Mouse (Mus musculus): ENCODE data around the gene Dnajc7.

DNA sequence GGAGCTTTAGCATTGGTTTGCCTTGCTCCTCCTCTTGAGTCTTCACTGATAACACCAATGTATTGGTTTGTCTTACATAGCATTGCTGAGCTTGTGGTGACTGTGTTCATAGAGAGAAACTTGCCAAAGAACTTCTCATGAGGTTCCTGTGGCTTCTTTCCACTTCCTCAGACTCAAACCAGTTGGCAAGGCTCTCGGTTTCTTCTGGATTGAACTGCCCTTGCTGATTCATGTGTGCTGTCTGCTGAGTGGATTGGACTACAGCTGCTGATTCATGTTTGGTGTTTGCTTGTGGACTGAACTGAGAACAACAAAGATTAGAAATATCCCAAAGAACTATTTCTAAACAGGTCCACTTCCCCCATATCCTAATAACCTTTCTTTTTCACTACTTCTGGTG lies 84.0 kb downstream of the Dnajc7 start:
- no peak for TF ChIP-seq POLR2A (IDR thresholded peaks at IDR 0.05; ENCODE audit: borderline replicate concordance, extremely low read depth, low read depth, low read length)
- TF ChIP-seq CTCF (IDR thresholded peaks at IDR 0.05; ENCODE audit: insufficient read depth, low read length), result no peak
